ENCODE assay signal across 8 mouse cellular contexts in genomic region chr1:88008211-88008697, GRCm38 (mm10). TPM values are rescaled to one million over a fixed set of nuclear protein-coding genes. Genes with fewer than 3 reads are reported as not detected.
A peak's percentile ranks its signal among the peaks of the same experiment; 100 is the strongest.
DNase-seq lines count a peak whose midpoint lies in the region; ATAC-seq and TF ChIP-seq lines count a peak whose summit lies in the region.

TSS of gene Usp40 (minus strand) at chr1:88008551.

- peak within 1 kb of the TSS; percentile 84 for H3K4me3 ChIP-seq in E14TG2a.4 (replicated peaks; ENCODE audit: low read length)
- peak within 1 kb of the TSS; percentile 56 for H3K4me3 ChIP-seq in forebrain, embryonic 13.5 days
- H3K4me3 ChIP-seq in liver, postnatal 0 days (ENCODE audit: low read depth, low read length) = peak within 1 kb of the TSS; percentile 81
- H3K4me3 ChIP-seq in neural tube, embryonic 15.5 days (replicated peaks) = peak within 1 kb of the TSS; percentile 71

- WGBS in forebrain, embryonic 13.5 days = 1% methylated on average over 38 of the region's 45 CpGs
- WGBS in large intestine, adult 2 months = under 1% methylated on average over 45 of the region's 45 CpGs
- WGBS in liver, postnatal 0 days (ENCODE audit: insufficient replicate concordance) = under 1% methylated on average over 42 of the region's 45 CpGs
- WGBS in neural tube, embryonic 15.5 days = under 1% methylated on average over 45 of the region's 45 CpGs

- no peaks in the 10 kb centered on the region for H3K36me3 ChIP-seq in E14TG2a.4 (ENCODE audit: insufficient read depth, low read length)
- peaks cover 12% of the 10 kb centered on the region for H3K36me3 ChIP-seq in forebrain, embryonic 13.5 days (ENCODE audit: poor library complexity, severe bottlenecking)
- no peaks in the 10 kb centered on the region; the same call in 1 of the 2 replicates for H3K36me3 ChIP-seq in liver, postnatal 0 days (replicated peaks; ENCODE audit: insufficient read depth, low read length)
- peaks cover 7% of the 10 kb centered on the region for H3K36me3 ChIP-seq in neural tube, embryonic 15.5 days

- H3K9me3 ChIP-seq in E14TG2a.4 (ENCODE audit: low read length) = no peaks in the 10 kb centered on the region
- no peaks in the 10 kb centered on the region for H3K9me3 ChIP-seq in forebrain, embryonic 13.5 days (replicated peaks)
- no peaks in the 10 kb centered on the region for H3K9me3 ChIP-seq in liver, postnatal 0 days (ENCODE audit: low read length)
- no peaks in the 10 kb centered on the region for H3K9me3 ChIP-seq in neural tube, embryonic 15.5 days (replicated peaks)

- intact Hi-C loops in heart, postnatal 10 days (cut with DNase I) = no loop called here

- peak within 1 kb of the TSS; percentile 86 for H3K27ac ChIP-seq in forebrain, embryonic 13.5 days
- peak within 1 kb of the TSS; percentile 89 for H3K27ac ChIP-seq in liver, postnatal 0 days (ENCODE audit: low read depth)
- peak within 1 kb of the TSS; percentile 95 for H3K27ac ChIP-seq in neural tube, embryonic 15.5 days (replicated peaks)

- peak; percentile 97 for ATAC-seq in forebrain, embryonic 13.5 days
- ATAC-seq in liver, postnatal 0 days = peak; percentile 80
- peak; percentile 96 for ATAC-seq in neural tube, embryonic 15.5 days (ENCODE audit: low FRiP score)

- peak; percentile 56 for DNase-seq in c-Kit-positive CD71-positive TER-119-positive erythroid progenitor cells, embryonic 14.5 days (ENCODE audit: low spot score)
- DNase-seq in heart, postnatal 10 days = peak; percentile 89
- peak; percentile 38 for DNase-seq in large intestine, adult 2 months (ENCODE audit: low read depth, low spot score)
- DNase-seq in liver, postnatal 0 days = peak; percentile 82
- peak; percentile 84 for DNase-seq in testis, postnatal 14 days (ENCODE audit: low spot score)

- H3K9ac ChIP-seq in forebrain, embryonic 13.5 days = peak within 1 kb of the TSS; percentile 82
- H3K9ac ChIP-seq in liver, postnatal 0 days (replicated peaks) = peak within 1 kb of the TSS; percentile 86
- H3K9ac ChIP-seq in neural tube, embryonic 15.5 days (replicated peaks) = peak within 1 kb of the TSS; percentile 80

- no peak for TF ChIP-seq CTCF in E14TG2a.4 (conservative IDR thresholded peaks at IDR 0.05; ENCODE audit: low read length)
- TF ChIP-seq CTCF in liver, postnatal 0 days (IDR thresholded peaks at IDR 0.05; ENCODE audit: low read depth) = no peak

- TF ChIP-seq EP300 in liver, postnatal 0 days (IDR thresholded peaks at IDR 0.05; ENCODE audit: low read depth) = no peak

- H3K4me2 ChIP-seq in forebrain, embryonic 13.5 days = peak within 1 kb of the TSS; percentile 75
- peak within 1 kb of the TSS; percentile 90 for H3K4me2 ChIP-seq in liver, postnatal 0 days (ENCODE audit: low read depth, low read length)
- peak within 1 kb of the TSS; percentile 60 for H3K4me2 ChIP-seq in neural tube, embryonic 15.5 days

- H3K4me1 ChIP-seq in E14TG2a.4 (replicated peaks; ENCODE audit: low read depth, low read length) = peaks cover 10% of the 10 kb centered on the region
- peaks cover 23% of the 10 kb centered on the region for H3K4me1 ChIP-seq in forebrain, embryonic 13.5 days
- H3K4me1 ChIP-seq in liver, postnatal 0 days (ENCODE audit: insufficient read depth) = 0 out of 2 replicates have a peak, but pooled peaks cover 2% of the 10 kb centered on the region
- H3K4me1 ChIP-seq in neural tube, embryonic 15.5 days = peaks cover 22% of the 10 kb centered on the region

- H3K27me3 ChIP-seq in E14TG2a.4 (ENCODE audit: insufficient read depth, low read length) = peaks cover 7% of the 10 kb centered on the region; the same call in 1 of the 2 replicates
- H3K27me3 ChIP-seq in forebrain, embryonic 13.5 days = no peaks in the 10 kb centered on the region
- no peaks in the 10 kb centered on the region for H3K27me3 ChIP-seq in liver, postnatal 0 days (ENCODE audit: insufficient read depth, low read length)
- no peaks in the 10 kb centered on the region for H3K27me3 ChIP-seq in neural tube, embryonic 15.5 days (replicated peaks)

RNA-seq across cellular contexts. Expression of gene Usp40, which starts in this region (rescaled TPM):
- polyA plus RNA-seq in forebrain, embryonic 13.5 days (2015; fragmentation: Nextera tagmentation; extraction: Ambion mirVana) = 31.0 and 32.1 TPM in 2 replicates
- 10 to 100 TPM; 23.7 to 24.6 TPM for total RNA-seq in heart, postnatal 10 days (2021)
- polyA plus RNA-seq in large intestine, adult 2 months (2012; rRNA removed) = 6.0 and 10.4 TPM in 2 replicates
- polyA plus RNA-seq in liver, postnatal 0 days (2015; fragmentation: Nextera tagmentation; extraction: Ambion mirVana) = 7.3 and 9.2 TPM in 2 replicates
- polyA plus RNA-seq in neural tube, embryonic 15.5 days (2015; fragmentation: Nextera tagmentation; extraction: Ambion mirVana) = 20.4 and 22.5 TPM in 2 replicates

Comparison
In these comparisons a context has a peak if more than half of its experiments do, and no peak if none do; other contexts are left out.
1. Peak in every context shown above with its lines: DNase-seq, ATAC-seq, H3K4me3 ChIP-seq and H3K27ac ChIP-seq.
2. DNase-seq: peak in every context shown above with its lines; median percentile 89 in heart, postnatal 10 days; 84 in testis, postnatal 14 days; 82 in liver, postnatal 0 days; 56 in c-Kit-positive CD71-positive TER-119-positive erythroid progenitor cells, embryonic 14.5 days; 38 in large intestine, adult 2 months.